Mouse (Mus musculus) cortical plate, adult 2 months (tissue): ENCODE measurements at regions not wholly inside any gene's neighbourhood (a gene's known extent, or its start where the extent isn't known, plus 50 kb on each side); places are given as distances from the start of the nearest gene placed in this dataset.
"Not testable (repeated sequence)": the region's sequence is repeated elsewhere in the genome, so short reads cannot be mapped to it uniquely, and the experiment has no call there.

Experiments
- H3K27ac ChIP-seq: fragments of 200-500 bp; 2 replicates; pipeline ENCODE4 v1.5.1; 2012; ENCODE audit warnings: low read length, control low read depth, inconsistent platforms; ENCODE audit not compliant: insufficient read depth
- H3K4me1 ChIP-seq: fragments of 200-500 bp; 2 replicates; pipeline ENCODE4 v1.6.1; 2011; ENCODE audit warnings: low read length; ENCODE audit not compliant: control insufficient read depth, insufficient read depth
- H3K4me3 ChIP-seq: fragments of 200-500 bp; 2 replicates; pipeline ENCODE4 v1.5.1; 2011; ENCODE audit warnings: mild to moderate bottlenecking, low read length, control low read depth; ENCODE audit not compliant: insufficient read depth
- CTCF ChIP-seq: fragments of 200-500 bp; IDR thresholded peaks from 2 replicates; pipeline ENCODE4 v1.5.1; 2011; ENCODE audit warnings: mild to moderate bottlenecking, control low read depth, low read length; ENCODE audit not compliant: insufficient read depth; ENCODE audit errors: extremely low read depth
- POLR2A ChIP-seq: fragments of 200-500 bp; IDR thresholded peaks from 2 replicates; pipeline ENCODE4 v1.6.1; 2011; ENCODE audit warnings: mild to moderate bottlenecking, low read length, control low read depth; ENCODE audit not compliant: insufficient read depth; ENCODE audit errors: extremely low read depth

DNA sequence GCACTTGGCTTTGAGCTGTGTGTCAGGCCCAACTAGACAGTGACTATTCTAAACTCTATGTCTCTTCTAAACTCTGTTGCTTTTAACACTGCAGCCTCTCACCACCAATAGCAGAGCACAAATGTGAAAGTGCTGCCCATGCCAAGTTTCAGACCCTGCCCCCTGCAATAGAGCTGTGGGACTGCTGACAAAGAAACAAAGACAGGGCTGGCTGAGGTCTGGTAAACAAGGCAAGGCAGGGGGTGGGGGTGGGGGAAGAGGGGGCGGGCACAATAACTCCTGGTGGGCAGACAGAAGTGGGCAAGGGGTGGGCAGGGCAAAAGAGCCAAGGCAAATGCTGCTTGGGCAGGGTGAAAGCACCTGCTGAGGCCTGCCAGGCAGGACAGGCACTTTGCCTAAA, 172.9 kb upstream of the 9130204L05Rik start:
- Histone ChIP-seq H3K4me1 (no peaks in the 10 kb centered on the region), H3K4me3 (no peak overlapping the region), H3K27ac (no peak overlapping the region)
- no peak for TF ChIP-seq POLR2A
- no peak for TF ChIP-seq CTCF

GRCm38 (mm10) chr3:91254926-91255325, 164.3 kb upstream of the 9130204L05Rik start:
- H3K27ac ChIP-seq, H3K4me1 ChIP-seq, H3K4me3 ChIP-seq: not testable (repeated sequence)

- Histone ChIP-seq H3K4me1 (no peaks in the 10 kb centered on the region), H3K4me3 (no peak overlapping the region), H3K27ac (no peak overlapping the region)
- TF ChIP-seq POLR2A (no peak), CTCF (peak; percentile 13; the same call in 1 of the 2 replicates)
Measured at GRCm38 (mm10) chr3:91223157-91223556, 132.6 kb upstream of the 9130204L05Rik start.

DNA sequence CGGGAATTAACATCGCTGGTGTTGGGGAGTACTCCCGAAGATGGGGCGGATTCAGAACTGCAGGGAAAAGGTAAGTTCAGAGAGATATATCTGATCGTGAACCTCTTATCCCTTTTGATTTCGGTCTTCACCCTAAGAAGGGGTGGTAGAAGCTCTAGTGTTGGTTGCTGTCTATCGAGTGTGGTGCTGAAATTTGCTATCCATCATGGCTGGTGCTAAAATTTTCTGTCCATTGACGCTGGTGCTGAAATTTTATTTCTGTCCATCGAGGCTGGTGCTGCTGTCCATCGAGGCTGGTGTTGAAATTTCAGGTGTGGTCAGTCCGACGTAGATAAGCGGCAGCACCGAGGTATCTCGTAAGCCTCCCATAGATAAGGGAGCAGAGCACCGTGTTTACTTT, 122.7 kb upstream of the 9130204L05Rik start:
- H3K4me3 ChIP-seq: no peak overlapping the region
- TF ChIP-seq CTCF: no peak
- TF ChIP-seq POLR2A: no peak
- H3K27ac ChIP-seq: no peak overlapping the region
- H3K4me1 ChIP-seq: no peaks in the 10 kb centered on the region
